Mouse (Mus musculus) bone marrow macrophage, adult 2 months (primary cell): Measurements from ENCODE around the gene Cnih3.

Source experiments
- CTCF ChIP-seq: IDR thresholded peaks from 2 replicates; pipeline ENCODE4 v1.5.1; 2012; ENCODE audit warnings: low read depth, mild to moderate bottlenecking, low read length, moderate library complexity
- POLR2A ChIP-seq: IDR thresholded peaks from 2 replicates; pipeline ENCODE4 v1.6.1; 2012; ENCODE audit warnings: mild to moderate bottlenecking, low read depth, low read length, borderline replicate concordance

- TF ChIP-seq POLR2A, result no peak
- TF ChIP-seq CTCF, result no peak
Observed at GRCm38 (mm10) chr1:181321149-181321548, 31.3 kb upstream of the Cnih3 start.
